Mouse (Mus musculus): Measurements from ENCODE around the gene Diras2. TPM values are rescaled to one million over a fixed set of nuclear protein-coding genes. Genes with fewer than 3 reads are reported as not detected.
A peak's percentile ranks its signal among the peaks of the same experiment; 100 is the strongest.

The Diras2 gene
- total RNA-seq (2018; cell fraction: chromatin; rRNA removed) = under 1 TPM in 13 of 26 experiments, not detected in 13; 0.10 to 0.34 (median 0.22) TPM
- under 1 TPM; 0.05 to 0.49 (median 0.20) TPM for total RNA-seq (2018; cell fraction: cytosol; rRNA removed)
- total RNA-seq (2018; cell fraction: nucleus; rRNA removed) = under 1 TPM in 18 of 26 experiments, not detected in 8; 0.06 to 0.39 (median 0.20) TPM
- polyA plus RNA-seq (2018) = 0.11 to 0.42 TPM (median 0.29 TPM) in 3 replicates

DNA sequence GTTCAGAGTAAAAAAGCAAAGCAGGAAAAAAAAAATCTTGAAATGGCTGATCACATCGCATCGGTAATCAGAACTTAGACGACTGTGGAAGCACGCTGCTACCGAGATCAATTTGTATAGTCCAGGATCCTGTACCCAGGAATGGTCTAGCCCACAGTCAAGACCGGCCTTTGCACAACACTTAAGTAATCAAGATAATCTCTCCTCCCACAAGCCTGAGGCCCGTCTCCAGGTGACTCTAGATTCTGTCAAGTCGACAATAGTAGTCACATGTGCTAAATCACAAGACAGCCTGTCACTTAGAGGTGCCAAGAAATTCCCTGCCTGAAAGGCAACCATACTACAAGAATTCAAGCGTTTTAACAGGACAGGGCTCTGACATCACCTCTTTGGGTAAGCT lies at the start of gene Diras2:
Diras2 (minus strand) TSS at position 159 of the 400 bp plus-strand sequence.
- Histone ChIP-seq H3K4me3 (ENCODE audit: inconsistent target) (no peak within 1 kb of the TSS), H3K79me2 (ENCODE audit: inconsistent target) (no peaks in the 10 kb centered on the region), H3K36me3 (ENCODE audit: inconsistent target) (no peaks in the 10 kb centered on the region), H3K27ac (no peak within 1 kb of the TSS)
- 64% methylated on average over 9 of the region's 9 CpGs for WGBS (ENCODE audit: missing documents)

DNA sequence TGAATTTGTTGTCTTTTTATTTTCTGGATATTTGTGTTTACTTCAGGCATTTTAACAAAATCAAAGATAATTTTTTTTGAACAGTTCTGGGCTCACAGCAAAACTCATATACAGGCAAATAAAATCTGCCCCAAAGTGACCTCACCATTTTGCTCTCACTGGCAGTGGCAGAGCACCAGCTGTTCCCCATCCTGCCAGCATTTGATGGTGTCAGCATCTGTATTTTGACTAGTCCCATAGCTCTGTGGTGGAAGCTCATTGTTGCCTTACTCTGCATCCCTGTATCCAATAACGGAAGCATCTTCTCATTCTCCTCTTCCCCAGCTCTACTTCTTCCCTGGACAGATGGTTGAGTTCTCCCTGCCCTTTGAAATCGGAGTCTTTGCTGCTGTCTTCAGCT lies 47.7 kb upstream of the Diras2 start:
- Histone ChIP-seq H3K4me3 (ENCODE audit: inconsistent target) (no peak overlapping the region), H3K36me3 (ENCODE audit: inconsistent target) (no peaks in the 10 kb centered on the region), H3K79me2 (ENCODE audit: inconsistent target) (peaks cover 3% of the 10 kb centered on the region; the same call in 1 of the 2 replicates), H3K27ac (peak overlapping the region; percentile 52)
- 93% methylated on average over 2 of the region's 2 CpGs for WGBS (ENCODE audit: missing documents)

DNA sequence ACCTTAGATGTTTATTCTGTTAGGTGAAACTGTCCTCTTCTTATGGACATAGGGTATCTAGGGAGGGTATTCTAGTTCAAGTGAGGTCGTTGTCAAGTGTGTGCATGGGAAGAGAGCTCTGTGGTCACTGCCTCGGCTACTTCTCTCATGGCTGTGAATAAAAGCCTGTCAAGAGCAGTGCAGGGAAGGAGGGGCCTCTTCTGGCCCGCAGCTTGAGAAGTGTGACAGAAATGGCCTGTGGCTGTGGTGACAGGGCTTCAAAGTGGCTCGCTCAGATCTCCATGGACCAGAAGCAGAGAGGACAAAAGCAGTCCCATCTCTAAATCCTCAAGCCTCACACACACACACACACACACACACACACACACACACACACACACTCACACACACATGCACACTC lies 46.9 kb upstream of the Diras2 start:
- WGBS (ENCODE audit: missing documents) = 12% methylated on average over 4 of the region's 4 CpGs
- H3K79me2 ChIP-seq (ENCODE audit: inconsistent target) = no peaks in the 10 kb centered on the region
- no peaks in the 10 kb centered on the region for H3K36me3 ChIP-seq (ENCODE audit: inconsistent target)
- peak overlapping the region; percentile 52 for H3K27ac ChIP-seq
- H3K4me3 ChIP-seq (ENCODE audit: inconsistent target) = no peak overlapping the region

DNA sequence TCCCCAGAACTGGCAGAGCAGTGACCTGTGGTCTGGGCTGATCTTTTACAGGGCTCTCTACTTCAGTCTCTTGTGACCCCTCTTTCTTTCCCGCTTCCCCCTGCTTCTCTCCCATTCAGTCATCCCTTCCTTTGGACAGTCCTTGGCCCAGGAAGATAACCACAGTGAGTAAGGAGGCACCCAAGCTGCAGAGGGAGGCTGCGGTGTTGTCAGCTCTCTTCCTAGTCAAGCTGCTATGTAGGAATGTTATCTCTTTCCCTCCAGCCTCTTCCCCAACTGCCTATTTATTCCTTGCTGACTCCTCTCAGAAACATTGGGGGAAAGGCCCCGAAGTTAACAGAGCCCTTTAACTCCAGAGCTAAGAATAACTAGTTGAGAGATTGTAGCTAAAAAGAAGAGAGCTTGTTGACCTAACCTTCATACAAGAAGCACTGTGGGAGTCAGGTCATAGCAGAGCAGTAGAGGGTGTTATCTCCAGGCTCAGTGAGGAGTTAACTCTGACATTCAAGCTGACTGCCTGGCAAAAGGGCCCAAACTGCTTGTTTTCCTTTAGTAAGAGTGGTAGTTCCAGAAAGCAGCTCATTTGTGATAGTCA lies 46.3 kb upstream of the Diras2 start:
- 57% methylated on average over 3 of the region's 3 CpGs for WGBS (ENCODE audit: missing documents)
- Histone ChIP-seq H3K36me3 (ENCODE audit: inconsistent target) (no peaks in the 10 kb centered on the region), H3K79me2 (ENCODE audit: inconsistent target) (no peaks in the 10 kb centered on the region), H3K27ac (peak overlapping the region; percentile 52), H3K4me3 (ENCODE audit: inconsistent target) (no peak overlapping the region)

DNA sequence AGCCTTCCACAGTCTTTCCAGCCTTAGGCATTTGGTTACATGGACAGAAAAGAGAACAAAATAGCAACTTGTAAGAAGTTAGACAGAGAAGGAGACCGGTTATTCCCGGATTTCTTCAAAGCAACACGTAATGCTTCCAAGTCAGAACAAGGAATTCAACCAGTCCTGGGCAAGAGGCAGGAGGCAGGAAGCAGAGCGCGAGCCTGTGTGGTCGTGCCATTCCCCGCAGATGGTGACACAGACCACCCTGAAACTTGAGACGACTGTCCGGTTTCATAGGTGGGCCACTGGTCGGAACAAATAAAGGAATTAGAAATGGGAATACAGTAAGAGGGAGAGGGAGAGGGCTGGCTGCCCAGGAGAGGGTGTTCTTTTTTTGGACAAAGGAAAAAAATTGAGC lies 45.8 kb upstream of the Diras2 start:
- H3K27ac ChIP-seq = peak overlapping the region; percentile 52
- WGBS (ENCODE audit: missing documents) = 75% methylated on average over 10 of the region's 10 CpGs
- no peaks in the 10 kb centered on the region for H3K79me2 ChIP-seq (ENCODE audit: inconsistent target)
- no peaks in the 10 kb centered on the region for H3K36me3 ChIP-seq (ENCODE audit: inconsistent target)
- H3K4me3 ChIP-seq (ENCODE audit: inconsistent target) = no peak overlapping the region

DNA sequence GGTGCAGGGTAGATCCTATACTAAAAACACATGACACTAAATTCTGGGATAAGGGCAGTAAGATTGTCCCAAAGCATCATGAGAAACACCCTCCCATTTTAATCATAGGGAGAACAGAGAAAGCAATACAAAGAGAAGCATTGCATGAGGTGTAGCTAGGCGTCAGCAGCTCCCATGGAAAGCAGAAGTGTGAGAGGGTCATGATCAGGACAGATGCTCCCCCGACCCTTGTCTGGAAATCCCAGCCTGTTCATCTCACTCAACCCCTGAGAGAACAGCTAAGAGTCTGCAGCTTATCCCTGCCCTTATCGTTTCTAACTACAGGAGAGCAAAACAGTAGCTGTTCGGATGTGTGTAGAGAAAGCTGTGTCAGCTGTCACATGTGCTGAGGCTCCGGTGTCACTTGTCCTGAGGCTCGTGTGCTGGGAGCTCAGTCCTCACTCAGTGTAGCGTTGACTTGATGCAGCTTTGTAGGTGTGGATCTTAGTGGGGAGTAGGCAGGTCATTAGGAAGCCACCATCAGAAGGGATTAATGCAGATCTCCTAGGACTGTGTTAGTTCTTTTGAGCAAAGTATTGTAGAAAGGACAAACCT lies 45.0 kb upstream of the Diras2 start:
- Histone ChIP-seq H3K27ac (peak overlapping the region; percentile 44), H3K4me3 (ENCODE audit: inconsistent target) (no peak overlapping the region), H3K79me2 (ENCODE audit: inconsistent target) (no peaks in the 10 kb centered on the region), H3K36me3 (ENCODE audit: inconsistent target) (no peaks in the 10 kb centered on the region)
- 55% methylated on average over 7 of the region's 7 CpGs for WGBS (ENCODE audit: missing documents)

DNA sequence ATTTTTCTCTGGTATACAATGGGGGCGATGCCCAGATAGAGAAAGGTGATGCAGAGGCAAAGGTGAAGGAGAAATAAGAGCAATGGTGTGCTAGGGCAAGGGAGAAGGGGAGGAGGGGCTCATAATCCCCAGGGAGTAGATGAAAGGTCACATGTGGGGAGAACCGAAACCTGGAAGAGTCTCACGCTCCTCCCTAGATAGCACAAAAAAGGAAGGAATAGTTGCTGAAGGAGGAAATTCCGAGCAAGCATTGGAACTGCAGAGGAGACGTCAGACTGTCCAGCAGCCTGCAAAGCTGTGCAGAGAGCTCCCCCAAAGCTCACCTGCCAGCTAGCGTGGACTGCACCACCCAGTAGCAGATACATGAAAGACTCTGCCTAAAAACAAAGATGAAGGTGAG lies 44.4 kb upstream of the Diras2 start:
- no peak overlapping the region for H3K4me3 ChIP-seq (ENCODE audit: inconsistent target)

DNA sequence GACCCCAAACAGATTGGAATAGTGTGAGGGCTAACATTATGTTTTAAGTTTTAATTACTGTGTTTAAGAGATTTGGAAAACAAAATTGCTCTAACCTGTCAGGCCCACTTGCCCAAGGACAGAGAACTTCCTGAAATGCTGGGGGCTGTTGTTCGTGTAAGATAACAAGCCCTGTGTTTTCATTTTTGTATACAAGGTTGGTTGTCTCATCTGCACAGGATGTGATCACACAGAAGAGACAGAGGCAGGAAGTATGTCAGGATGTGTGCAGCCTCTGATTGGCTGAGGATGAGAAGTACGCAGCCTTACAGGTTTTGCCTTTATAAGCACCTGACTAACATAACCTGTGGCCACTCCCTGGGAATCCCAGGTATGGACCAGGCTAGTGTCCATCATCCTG lies 43.2 kb upstream of the Diras2 start:
- Histone ChIP-seq H3K27ac (no peak overlapping the region), H3K36me3 (ENCODE audit: inconsistent target) (no peaks in the 10 kb centered on the region), H3K79me2 (ENCODE audit: inconsistent target) (no peaks in the 10 kb centered on the region), H3K4me3 (ENCODE audit: inconsistent target) (no peak overlapping the region)
- 75% methylated on average over 2 of the region's 2 CpGs for WGBS (ENCODE audit: missing documents)

More for the DNA sequence above, 44.4 kb upstream of the Diras2 start:
- WGBS (ENCODE audit: missing documents) = 66% methylated on average over 6 of the region's 6 CpGs
- H3K36me3 ChIP-seq (ENCODE audit: inconsistent target) = no peaks in the 10 kb centered on the region
- H3K27ac ChIP-seq = peak overlapping the region; percentile 44
- no peaks in the 10 kb centered on the region for H3K79me2 ChIP-seq (ENCODE audit: inconsistent target)

DNA sequence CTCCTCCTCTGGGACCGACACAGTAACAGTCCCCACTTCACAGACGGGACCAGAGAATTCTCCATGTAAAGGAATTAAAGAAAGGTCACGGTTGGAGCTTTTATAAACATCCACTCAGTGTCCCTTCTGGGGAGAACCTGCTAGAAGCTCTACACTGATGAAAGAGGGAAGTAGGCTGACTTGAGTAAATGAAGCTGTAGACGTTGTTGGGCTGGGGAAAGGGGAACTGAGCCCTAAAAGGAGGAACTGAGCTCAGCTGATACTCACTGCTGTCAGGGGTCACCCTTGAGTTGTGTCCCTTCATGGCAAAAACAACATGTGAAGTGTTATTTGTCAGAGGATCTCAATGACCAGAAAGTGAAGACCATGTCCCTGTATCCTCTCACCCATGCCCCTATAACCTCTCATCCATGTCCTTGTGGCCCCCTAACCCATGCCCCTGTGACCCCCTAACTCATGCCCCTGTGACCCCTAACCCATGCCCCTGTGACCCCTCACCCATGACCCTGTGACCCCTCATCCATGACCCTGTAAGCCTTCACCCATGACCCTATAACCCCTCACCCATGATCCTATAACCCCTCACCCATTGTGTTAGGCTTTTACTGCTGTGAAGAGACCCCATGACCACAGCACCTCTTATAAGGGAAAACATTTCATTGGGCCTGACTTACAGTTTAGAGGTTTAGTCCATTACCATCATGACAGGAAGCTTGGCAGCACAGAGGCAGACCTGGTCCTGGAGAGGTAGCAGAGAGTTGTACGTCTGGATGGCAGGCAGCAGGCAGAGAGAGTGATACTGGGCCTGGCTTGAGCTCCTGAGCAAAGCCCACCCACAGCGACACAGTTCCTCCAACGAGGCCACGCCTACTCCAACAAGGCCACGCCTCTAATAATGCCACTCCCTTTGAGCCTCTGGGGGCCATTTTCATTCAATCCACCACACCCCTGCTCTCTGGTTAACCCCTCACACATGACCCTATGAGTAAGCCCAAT lies 41.7 kb upstream of the Diras2 start:
- 50% methylated on average over 9 of the region's 9 CpGs for WGBS (ENCODE audit: missing documents)
- Histone ChIP-seq H3K4me3 (ENCODE audit: inconsistent target) (no peak overlapping the region; the same call in 1 of the 2 replicates), H3K27ac (peak overlapping the region; percentile 99)

DNA sequence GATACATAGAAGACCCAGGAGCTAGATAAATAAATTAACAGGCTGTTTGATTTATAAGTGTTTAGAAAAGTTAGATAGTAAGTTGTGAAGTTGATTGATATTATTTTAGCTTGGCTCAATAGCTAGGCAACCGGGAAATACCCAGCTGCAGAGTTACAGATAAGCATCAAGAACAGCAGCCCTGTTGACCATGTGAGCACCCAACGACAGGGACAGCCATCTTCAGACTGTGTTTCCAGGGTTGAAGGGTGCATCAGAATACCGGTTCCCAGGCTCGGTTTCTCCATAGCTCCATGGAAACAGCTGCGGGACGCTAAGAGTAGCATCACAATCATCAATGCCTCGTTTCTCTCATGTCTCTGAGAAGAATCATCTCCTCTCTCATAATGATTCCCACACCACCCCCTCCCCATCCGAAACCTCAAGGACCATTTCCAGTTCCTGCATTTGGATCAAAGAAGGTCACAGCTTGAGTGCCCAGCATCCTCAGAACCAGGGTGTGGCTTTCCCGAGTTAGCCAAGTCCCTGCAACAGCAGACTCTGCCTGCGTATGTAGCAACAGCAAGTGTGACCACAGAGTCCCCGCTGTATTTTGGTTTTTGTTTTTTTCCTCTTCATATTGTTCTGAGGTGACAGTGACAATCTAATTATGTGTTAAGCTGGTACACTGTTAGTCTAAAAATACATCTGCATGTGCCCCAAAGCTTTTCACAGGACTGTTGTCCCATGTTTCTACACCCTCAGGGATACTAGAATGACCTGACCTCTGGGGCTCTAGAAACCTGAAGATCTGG lies 40.7 kb upstream of the Diras2 start:
- Histone ChIP-seq H3K79me2 (ENCODE audit: inconsistent target) (no peaks in the 10 kb centered on the region), H3K36me3 (ENCODE audit: inconsistent target) (no peaks in the 10 kb centered on the region), H3K27ac (peak overlapping the region; percentile 99), H3K4me3 (ENCODE audit: inconsistent target) (no peak overlapping the region; the same call in 1 of the 2 replicates)
- whole genome bisulfite sequencing (ENCODE audit: missing documents) = 15% methylated on average over 11 of the region's 11 CpGs

More for the DNA sequence above, 41.7 kb upstream of the Diras2 start:
- Histone ChIP-seq H3K79me2 (ENCODE audit: inconsistent target) (no peaks in the 10 kb centered on the region), H3K36me3 (ENCODE audit: inconsistent target) (no peaks in the 10 kb centered on the region)

DNA sequence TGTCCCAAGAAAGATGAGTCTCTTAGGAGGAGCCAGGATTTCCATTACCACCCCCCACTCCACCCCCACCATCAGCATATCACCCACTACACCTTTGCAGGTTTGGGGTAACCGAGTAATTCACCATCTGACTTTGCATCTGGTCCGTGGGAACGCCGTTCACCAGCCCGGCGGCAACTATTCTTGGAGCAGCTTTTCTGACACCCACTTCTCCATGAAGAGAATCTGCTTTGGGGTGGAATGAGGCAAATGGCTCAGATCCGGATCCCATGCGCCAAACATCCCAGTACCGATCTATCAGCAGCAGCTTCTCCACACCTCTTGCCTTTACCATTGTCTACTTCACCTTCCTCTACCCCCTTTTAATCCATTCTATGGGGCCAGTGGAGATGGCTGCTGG lies 39.2 kb upstream of the Diras2 start:
- H3K27ac ChIP-seq = peak overlapping the region; percentile 99
- H3K79me2 ChIP-seq (ENCODE audit: inconsistent target) = no peaks in the 10 kb centered on the region
- no peaks in the 10 kb centered on the region for H3K36me3 ChIP-seq (ENCODE audit: inconsistent target)
- 93% methylated on average over 9 of the region's 9 CpGs for WGBS (ENCODE audit: missing documents)
- H3K4me3 ChIP-seq (ENCODE audit: inconsistent target) = no peak overlapping the region

DNA sequence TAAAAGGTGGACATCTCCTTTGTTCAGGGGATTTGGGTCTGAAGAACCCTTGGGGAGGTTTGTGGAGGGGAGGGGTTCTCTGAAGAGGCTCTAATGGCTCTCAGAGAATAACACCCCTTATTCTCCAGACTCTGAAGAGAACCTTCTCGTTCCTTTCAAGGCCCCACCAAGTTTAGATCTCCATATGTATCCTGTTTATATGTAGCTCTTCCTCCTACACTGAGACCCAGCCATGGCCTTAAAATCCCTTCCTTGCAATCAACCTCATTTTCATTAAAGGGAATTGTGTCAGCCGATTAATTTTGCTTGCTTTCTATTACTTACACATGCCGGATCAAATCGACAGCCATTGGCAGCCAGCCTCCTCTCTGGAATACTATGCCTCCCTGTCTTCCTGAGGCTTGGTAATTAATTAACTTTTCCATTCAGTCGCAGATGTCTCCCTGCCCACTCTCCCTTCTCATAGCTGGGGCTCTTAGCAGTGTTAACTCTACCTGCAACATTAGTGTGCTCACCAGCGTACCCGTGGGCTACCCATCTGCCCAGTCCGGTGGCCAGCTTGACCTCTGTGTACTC lies 38.2 kb upstream of the Diras2 start:
- no peak overlapping the region for H3K4me3 ChIP-seq (ENCODE audit: inconsistent target)
- no peaks in the 10 kb centered on the region for H3K79me2 ChIP-seq (ENCODE audit: inconsistent target)
- no peaks in the 10 kb centered on the region for H3K36me3 ChIP-seq (ENCODE audit: inconsistent target)
- WGBS (ENCODE audit: missing documents) = 86% methylated on average over 8 of the region's 8 CpGs
- H3K27ac ChIP-seq = no peak overlapping the region

DNA sequence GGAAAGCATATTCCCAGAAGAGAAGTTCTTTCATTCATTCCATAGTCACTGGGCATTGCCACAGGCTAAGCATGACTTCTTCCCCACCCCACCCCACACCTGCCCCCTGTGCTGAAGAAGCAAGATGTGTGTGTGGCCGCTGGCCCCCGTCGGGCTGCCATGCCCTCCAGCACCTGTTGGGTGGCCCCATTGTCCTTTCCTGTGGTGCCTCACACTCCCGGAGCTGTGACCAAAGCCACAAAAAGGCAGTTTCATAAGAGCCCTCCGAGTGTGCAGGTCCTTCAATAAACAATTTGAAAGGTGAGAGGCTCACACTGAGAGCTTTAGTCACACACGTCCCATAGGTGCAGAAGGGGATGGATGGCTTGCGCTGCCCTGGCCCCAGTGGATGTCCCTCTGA lies 35.7 kb upstream of the Diras2 start:
- Histone ChIP-seq H3K27ac (no peak overlapping the region), H3K36me3 (ENCODE audit: inconsistent target) (no peaks in the 10 kb centered on the region), H3K4me3 (ENCODE audit: inconsistent target) (no peak overlapping the region), H3K79me2 (ENCODE audit: inconsistent target) (no peaks in the 10 kb centered on the region)
- 59% methylated on average over 7 of the region's 7 CpGs for WGBS (ENCODE audit: missing documents)

Measured in macrophage (primary cell).